Mouse (Mus musculus): ENCODE data around the gene Picalm.

- TF ChIP-seq POLR2A (IDR thresholded peaks at IDR 0.05; ENCODE audit: low read depth, low read length) (no peak), CTCF (conservative IDR thresholded peaks at IDR 0.05; ENCODE audit: insufficient read depth, insufficient read length, low read depth, low read length) (no peak)
These were observed 73.9 kb downstream of the Picalm start for GRCm38 (mm10) chr7:90203914-90204313.
